Mouse (Mus musculus) limb, embryonic 15.5 days (tissue): ENCODE data around the gene Nod2. TPM values are rescaled to one million over a fixed set of nuclear protein-coding genes. Genes with fewer than 3 reads are reported as not detected.
A peak's percentile ranks its signal among the peaks of the same experiment; 100 is the strongest.

Experiments
- ATAC-seq: fragments of 200-750 bp; cut with Nextera tagmentation; 2 replicates; pipeline ENCODE4 v1.8.0; 2017; ENCODE audit warnings: low read depth, moderate TSS enrichment; ENCODE audit not compliant: insufficient number of reproducible peaks, low FRiP score, low TSS enrichment
- H3K27ac ChIP-seq: fragments of 300-500 bp; sonication (generic); 2 replicates; pipeline ENCODE4 v1.5.1; 2015; ENCODE audit warnings: moderate library complexity, mild to moderate bottlenecking, inconsistent platforms
- H3K27me3 ChIP-seq: fragments of 300-500 bp; sonication (generic); 2 replicates; pipeline ENCODE4 v1.6.1; 2015; ENCODE audit warnings: inconsistent platforms
- H3K36me3 ChIP-seq: fragments of 300-500 bp; sonication (generic); 2 replicates; pipeline ENCODE4 v1.6.1; 2015; ENCODE audit warnings: inconsistent platforms
- H3K4me1 ChIP-seq: fragments of 300-500 bp; sonication (generic); 2 replicates; pipeline ENCODE4 v1.6.1; 2015; ENCODE audit warnings: inconsistent platforms
- H3K4me2 ChIP-seq: fragments of 300-500 bp; sonication (generic); 2 replicates; pipeline ENCODE4 v1.6.1; 2015; ENCODE audit warnings: mild to moderate bottlenecking, inconsistent platforms
- H3K4me3 ChIP-seq: fragments of 300-500 bp; sonication (generic); 2 replicates; pipeline ENCODE4 v1.5.1; 2015; ENCODE audit warnings: mild to moderate bottlenecking, inconsistent platforms
- H3K9ac ChIP-seq: fragments of 300-500 bp; sonication (generic); 2 replicates; pipeline ENCODE4 v1.6.1; 2015; ENCODE audit warnings: inconsistent platforms
- H3K9me3 ChIP-seq: fragments of 300-500 bp; sonication (generic); 2 replicates; pipeline ENCODE4 v1.6.1; 2016; ENCODE audit warnings: inconsistent platforms
- WGBS: fragments of 180-500 bp; shearing (Covaris S2); methylation state at CpG from one replicate; pipeline ENCODE4 v1.1.7; 2015; 5-methylcytosine and 5-hydroxymethylcytosine counted together
- polyA plus RNA-seq: library from polyadenylated mRNA; unstranded; fragments of >200 nt; fragmentation: Nextera tagmentation; extraction: Ambion mirVana; gene quantifications from 2 replicates; pipeline ENCODE4 v1.2.1, GENCODE M21; 2015

The Nod2 gene
- 0.23 and 0.29 TPM in 2 replicates for polyA plus RNA-seq

DNA sequence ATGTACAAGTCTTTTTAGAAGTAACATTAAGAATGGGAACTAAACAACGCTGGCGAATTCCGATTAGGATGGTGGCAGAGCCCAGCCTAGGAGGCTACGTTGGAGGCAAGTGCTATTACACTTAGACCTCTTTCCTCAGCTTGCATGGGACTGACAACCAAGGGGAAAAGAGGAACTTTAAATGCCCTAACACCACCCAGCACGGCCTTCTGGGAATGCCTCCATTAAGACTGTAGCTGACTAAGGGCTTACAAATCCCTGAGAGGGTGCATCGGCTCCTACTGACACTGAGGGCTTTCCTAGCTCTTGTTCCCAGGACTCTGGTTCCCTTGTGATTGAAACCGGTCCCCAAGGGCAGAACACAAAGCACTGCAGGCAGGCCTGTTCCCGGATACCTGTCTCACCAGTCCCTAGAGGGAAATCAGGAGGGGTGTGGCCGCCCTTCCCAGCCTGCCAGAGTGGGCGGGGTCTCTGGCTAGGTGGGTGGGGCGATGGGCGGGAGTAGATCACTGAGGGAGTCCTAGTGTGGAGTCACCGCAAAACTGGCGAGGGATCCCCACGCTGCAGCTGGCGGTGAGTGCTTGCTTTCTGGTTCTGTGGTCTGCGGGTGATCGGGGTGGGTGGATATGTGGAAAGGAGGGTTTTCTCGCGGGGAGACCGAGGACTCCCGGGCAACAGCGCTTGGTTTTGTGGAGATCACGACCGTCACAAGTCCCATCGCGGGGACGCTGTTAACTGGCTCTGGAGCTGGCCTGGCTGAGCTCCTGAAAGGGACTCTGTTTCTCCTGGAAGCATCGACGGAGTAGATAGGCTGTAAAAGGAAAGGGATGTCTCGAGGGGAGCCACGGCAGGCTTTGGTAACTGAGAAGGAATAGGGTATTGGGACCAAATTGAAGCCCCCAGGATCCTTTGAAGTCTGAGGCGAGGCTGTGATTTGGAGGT, at the start of gene Nod2:
Nod2 (plus strand) TSS at position 479 of the 942 bp plus-strand sequence.
- Histone ChIP-seq H3K9ac (no peak within 1 kb of the TSS), H3K27me3 (no peaks in the 10 kb centered on the region), H3K4me2 (peak within 1 kb of the TSS; percentile 70), H3K4me3 (peak within 1 kb of the TSS; percentile 39), H3K9me3 (no peaks in the 10 kb centered on the region), H3K4me1 (peaks cover 27% of the 10 kb centered on the region), H3K27ac (no peak within 1 kb of the TSS), H3K36me3 (no peaks in the 10 kb centered on the region)
- ATAC-seq = no peak
- 7% methylated on average over 33 of the region's 33 CpGs for WGBS

DNA sequence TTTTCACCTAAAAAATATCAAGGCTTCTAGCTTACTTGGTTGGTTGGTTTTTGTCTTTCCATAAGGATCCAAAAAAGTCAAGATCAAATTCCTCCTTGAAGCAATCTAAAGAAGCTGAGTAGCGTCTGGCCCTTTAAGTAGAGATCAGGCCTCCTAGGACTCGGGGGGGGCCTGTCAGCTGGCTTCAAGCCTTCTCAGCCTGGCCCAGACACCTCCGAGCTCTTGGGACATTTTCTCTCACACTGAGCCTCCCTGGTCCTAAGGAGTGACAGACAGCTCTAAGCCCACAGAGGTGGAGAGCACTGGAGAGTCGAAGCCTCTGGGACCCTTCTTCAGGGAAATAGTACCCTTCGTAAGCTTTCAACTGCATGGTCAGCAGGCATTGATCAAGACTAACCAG, 48.5 kb upstream of the Nod2 start:
- ATAC-seq = no peak
- Histone ChIP-seq H3K4me1 (peaks cover 14% of the 10 kb centered on the region), H3K36me3 (no peaks in the 10 kb centered on the region), H3K27ac (no peak overlapping the region), H3K9me3 (no peaks in the 10 kb centered on the region), H3K4me3 (no peak overlapping the region), H3K9ac (no peak overlapping the region), H3K4me2 (no peak overlapping the region), H3K27me3 (no peaks in the 10 kb centered on the region)
- WGBS = 53% methylated on average over 5 of the region's 5 CpGs

DNA sequence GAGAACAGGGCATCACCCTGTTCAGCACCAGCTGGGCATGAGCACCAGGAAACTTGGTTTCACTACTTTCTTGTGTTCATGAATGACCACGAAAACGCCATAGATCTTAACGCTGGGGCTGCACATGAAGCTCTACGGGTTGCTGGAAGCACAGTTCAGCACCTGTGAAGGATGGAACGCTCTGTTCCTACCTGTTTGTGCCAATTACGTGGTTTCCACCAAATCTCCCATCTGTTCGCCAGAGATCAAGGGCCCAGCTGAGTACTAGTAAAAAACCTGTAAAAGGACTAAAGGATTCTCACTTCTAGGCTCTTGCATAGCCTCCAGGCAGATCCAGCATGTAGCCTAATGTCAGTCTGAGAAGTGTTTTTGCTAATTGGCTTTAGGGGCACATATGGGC, 47.6 kb upstream of the Nod2 start:
- no peak overlapping the region for H3K27ac ChIP-seq
- no peak overlapping the region for H3K4me2 ChIP-seq
- 48% methylated on average over 7 of the region's 7 CpGs for WGBS
- no peak overlapping the region for H3K9ac ChIP-seq
- ATAC-seq = no peak
- no peak overlapping the region for H3K4me3 ChIP-seq
- H3K9me3 ChIP-seq = no peaks in the 10 kb centered on the region
- H3K36me3 ChIP-seq = no peaks in the 10 kb centered on the region
- H3K27me3 ChIP-seq = no peaks in the 10 kb centered on the region
- peaks cover 23% of the 10 kb centered on the region for H3K4me1 ChIP-seq

DNA sequence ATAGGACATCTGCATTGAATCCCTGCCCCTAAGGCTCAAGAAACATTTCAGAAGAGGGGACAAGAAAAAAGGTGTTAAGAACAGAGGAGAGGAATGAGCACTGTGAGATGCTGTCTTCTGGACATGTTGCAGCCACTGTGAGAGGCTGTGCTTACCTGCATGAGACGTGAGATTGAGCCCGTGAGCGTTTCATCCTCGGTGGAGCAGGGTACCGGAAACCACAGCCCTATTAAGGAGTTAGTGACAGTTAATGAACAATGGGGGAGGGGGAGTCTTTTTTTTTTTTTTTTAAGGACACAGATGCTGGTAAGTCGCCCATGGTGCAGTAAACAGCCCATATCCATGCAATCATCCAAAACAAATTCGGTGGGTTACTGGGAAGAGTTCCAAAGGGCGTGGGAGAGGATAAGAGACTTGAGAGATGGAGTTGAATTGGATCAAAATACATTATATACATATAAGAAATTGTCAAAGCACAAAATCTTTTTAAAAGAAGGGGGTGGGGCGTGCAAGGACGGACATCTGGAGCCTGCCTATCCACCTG, 43.6 kb upstream of the Nod2 start:
- no peak for ATAC-seq
- H3K4me2 ChIP-seq = peak overlapping the region; percentile 48
- H3K27me3 ChIP-seq = no peaks in the 10 kb centered on the region
- H3K4me1 ChIP-seq = peaks cover 32% of the 10 kb centered on the region
- H3K36me3 ChIP-seq = no peaks in the 10 kb centered on the region
- WGBS = 5% methylated on average over 10 of the region's 10 CpGs
- peak overlapping the region; percentile 26 for H3K4me3 ChIP-seq
- H3K27ac ChIP-seq = no peak overlapping the region
- no peak overlapping the region for H3K9ac ChIP-seq
- H3K9me3 ChIP-seq = no peaks in the 10 kb centered on the region

DNA sequence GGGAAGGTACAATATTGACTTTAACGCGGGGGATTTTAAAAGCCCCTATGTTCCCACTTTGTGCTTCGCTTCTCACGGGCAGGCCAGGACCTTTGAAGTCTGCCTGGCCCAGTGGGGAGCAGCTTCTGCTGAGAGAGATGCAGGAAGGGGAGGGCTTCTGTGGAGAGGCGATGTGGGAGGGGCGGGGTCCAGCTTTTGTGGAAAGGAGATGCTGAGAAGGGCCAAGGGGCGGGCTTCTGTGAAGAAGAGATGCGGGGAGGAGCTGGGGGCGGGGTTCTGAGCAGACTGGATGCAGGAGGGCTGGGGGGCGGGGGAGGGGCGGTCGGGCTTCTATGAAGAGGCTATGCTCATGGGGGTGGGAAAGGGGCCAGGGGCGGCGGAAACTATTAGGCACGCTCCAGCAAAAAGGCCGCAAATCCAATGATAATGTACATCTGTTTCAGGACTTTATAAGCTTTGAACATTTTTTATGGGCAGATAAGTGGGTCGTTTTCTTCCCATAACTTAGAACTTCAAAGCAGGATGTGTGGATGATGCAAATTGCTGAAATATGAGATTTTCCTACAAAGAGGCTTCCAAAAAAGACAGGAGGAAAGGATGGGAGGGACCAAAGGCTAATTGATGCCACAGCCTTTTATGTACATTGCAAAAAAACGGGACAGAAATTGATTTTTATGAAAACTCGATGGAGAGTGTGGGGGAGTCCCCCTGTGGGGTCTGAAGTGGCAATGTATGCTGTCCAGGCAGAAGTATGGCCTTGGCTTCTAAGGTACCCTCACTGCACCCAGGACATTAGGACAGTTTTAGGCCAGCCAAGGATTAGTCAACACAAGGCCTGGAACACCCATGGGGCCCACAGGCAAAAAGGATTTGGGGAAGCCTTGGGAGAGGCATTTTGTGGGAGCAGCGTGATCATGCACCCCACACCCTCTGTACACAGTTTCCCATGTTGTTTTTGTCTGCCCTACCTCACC, 42.8 kb upstream of the Nod2 start:
- peak; percentile 75; the same call in 1 of the 2 replicates for ATAC-seq
- no peaks in the 10 kb centered on the region for H3K27me3 ChIP-seq
- H3K4me1 ChIP-seq = peaks cover 26% of the 10 kb centered on the region
- H3K4me2 ChIP-seq = peak overlapping the region; percentile 48
- H3K9me3 ChIP-seq = no peaks in the 10 kb centered on the region
- no peaks in the 10 kb centered on the region for H3K36me3 ChIP-seq
- no peak overlapping the region for H3K9ac ChIP-seq
- H3K27ac ChIP-seq = no peak overlapping the region
- peak overlapping the region; percentile 26 for H3K4me3 ChIP-seq
- 3% methylated on average over 19 of the region's 20 CpGs for WGBS

DNA sequence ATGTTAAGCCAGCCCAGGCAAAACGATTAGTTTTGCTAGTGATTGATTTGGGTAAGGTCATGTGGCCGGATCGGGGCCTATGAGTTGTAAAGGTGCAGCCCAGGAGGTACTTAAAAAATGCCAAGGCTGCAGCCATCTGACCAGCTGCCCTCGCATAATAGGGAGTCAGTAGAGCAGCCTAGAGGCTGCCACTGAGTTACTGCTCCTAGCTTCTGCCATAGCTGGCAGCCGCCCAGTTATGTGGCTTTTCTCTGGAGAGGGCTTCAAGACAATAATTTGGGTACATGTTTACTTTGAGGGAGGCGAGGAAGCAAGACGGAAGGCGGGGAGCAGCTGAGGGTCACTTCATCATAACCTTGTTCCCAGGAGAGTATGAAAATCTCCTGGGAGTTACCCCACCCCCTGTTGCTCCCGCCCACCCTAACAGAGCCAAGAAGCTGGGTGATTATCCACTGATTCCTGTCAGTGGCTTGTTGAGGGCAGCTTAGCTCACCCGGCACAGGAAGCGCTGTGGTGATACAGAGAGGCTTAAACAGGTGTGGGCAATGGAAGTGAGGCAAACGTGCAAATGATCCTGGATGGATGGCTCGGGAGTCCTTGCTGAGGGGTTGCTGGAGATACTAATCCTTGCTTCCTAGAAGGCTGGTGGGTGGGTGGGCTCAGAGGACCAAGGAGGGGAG, 41.6 kb upstream of the Nod2 start:
- Histone ChIP-seq H3K36me3 (no peaks in the 10 kb centered on the region), H3K9ac (no peak overlapping the region), H3K4me2 (no peak overlapping the region), H3K4me3 (no peak overlapping the region), H3K9me3 (no peaks in the 10 kb centered on the region), H3K27ac (no peak overlapping the region), H3K4me1 (peaks cover 26% of the 10 kb centered on the region), H3K27me3 (0 out of 2 replicates have a peak, but pooled peaks cover 8% of the 10 kb centered on the region)
- no peak for ATAC-seq
- WGBS = 43% methylated on average over 13 of the region's 13 CpGs

DNA sequence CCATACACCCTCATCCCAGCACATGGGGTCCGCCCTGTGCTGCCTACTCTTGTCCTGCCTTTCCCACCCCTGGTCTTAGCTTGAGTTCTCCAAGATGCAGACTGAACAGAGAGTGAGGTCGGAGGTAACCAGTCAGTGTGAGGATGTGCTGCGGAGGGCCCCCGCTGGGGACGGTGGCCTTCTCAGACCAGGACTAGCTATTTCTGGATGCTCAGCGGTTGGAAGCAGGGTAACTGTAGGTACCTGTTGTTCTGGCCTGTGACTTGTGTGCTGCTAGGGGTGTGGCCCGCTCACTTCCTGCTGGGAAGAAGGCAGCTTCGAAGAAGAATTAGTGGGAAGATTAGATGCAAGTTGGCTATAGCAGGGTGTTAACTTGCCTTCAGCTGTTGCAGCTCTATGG, 38.1 kb upstream of the Nod2 start:
- Histone ChIP-seq H3K27ac (no peak overlapping the region), H3K36me3 (no peaks in the 10 kb centered on the region), H3K9ac (no peak overlapping the region), H3K4me2 (no peak overlapping the region), H3K4me1 (peaks cover 14% of the 10 kb centered on the region), H3K27me3 (0 out of 2 replicates have a peak, but pooled peaks cover 8% of the 10 kb centered on the region), H3K9me3 (no peaks in the 10 kb centered on the region), H3K4me3 (no peak overlapping the region)
- ATAC-seq = no peak
- 78% methylated on average over 8 of the region's 8 CpGs for WGBS

DNA sequence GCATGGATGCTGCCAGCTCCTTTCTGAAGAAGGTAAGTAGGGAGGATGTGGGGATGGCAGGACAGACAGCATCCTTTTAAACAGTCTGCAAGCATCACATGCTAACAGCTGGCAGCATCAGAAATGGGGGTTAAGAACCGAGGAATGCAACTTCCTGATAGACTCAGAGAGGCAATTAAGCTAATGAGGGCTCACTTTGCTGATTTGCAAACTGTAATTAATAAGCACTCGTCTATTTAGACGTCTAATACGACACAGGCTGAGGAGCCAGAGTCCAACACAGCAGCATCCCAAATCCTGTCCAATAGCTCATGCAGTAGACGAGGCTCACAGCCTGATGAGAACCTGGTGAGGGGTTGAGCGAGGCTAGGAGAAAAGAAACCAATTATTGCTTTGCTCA, 36.8 kb upstream of the Nod2 start:
- no peaks in the 10 kb centered on the region for H3K36me3 ChIP-seq
- H3K4me1 ChIP-seq = peaks cover 2% of the 10 kb centered on the region
- 42% methylated on average over 6 of the region's 6 CpGs for WGBS
- H3K4me3 ChIP-seq = no peak overlapping the region
- ATAC-seq = no peak
- 0 out of 2 replicates have a peak, but pooled peaks cover 14% of the 10 kb centered on the region for H3K27me3 ChIP-seq
- no peaks in the 10 kb centered on the region for H3K9me3 ChIP-seq
- H3K9ac ChIP-seq = no peak overlapping the region
- H3K4me2 ChIP-seq = no peak overlapping the region
- H3K27ac ChIP-seq = no peak overlapping the region

DNA sequence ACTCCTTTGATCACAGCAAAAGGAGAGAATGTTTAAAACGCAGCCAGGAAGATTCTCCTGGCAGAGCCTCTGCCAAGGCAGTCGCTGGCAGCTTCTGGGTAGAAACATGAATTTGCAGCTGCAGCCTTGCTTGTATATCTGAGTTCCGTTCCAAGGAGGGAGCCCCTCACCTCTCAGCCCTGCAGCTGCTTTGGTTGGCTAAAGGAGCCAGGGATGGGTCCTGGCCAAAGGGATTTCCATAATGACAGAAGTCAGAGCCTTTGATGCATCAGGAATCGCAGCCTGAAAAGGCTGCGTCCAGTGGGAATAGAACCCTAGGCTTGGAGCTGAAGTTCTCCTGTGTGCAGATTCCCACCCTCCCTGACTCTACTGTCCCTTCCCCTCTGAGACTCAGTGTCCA, 32.1 kb upstream of the Nod2 start:
- Histone ChIP-seq H3K9me3 (no peaks in the 10 kb centered on the region), H3K9ac (no peak overlapping the region), H3K4me3 (no peak overlapping the region), H3K27me3 (0 out of 2 replicates have a peak, but pooled peaks cover 14% of the 10 kb centered on the region), H3K36me3 (no peaks in the 10 kb centered on the region), H3K4me1 (no peaks in the 10 kb centered on the region), H3K4me2 (no peak overlapping the region), H3K27ac (no peak overlapping the region)
- no peak for ATAC-seq
- WGBS = 48% methylated on average over 5 of the region's 5 CpGs

DNA sequence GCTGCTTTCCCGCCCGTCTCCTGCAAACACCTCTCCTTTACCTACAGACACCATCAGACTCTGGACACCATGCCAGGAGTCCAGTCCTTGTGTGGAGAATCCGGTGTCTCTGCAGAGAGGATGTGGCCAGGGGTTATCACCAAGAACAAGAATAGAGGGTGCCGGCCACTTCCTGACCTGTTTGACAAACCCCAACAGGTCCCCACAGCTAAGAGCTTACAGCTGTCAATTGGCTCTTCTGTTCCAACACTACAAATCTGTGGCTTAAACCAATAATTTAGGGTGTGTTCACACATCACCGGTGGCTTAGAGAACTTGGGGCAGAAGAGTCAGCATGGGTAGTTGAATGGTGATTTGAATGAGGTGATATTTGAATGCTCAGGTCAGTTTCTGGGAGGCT, 28.5 kb upstream of the Nod2 start:
- Histone ChIP-seq H3K4me2 (no peak overlapping the region), H3K27ac (no peak overlapping the region), H3K9me3 (no peaks in the 10 kb centered on the region), H3K9ac (no peak overlapping the region), H3K4me1 (peaks cover 3% of the 10 kb centered on the region), H3K36me3 (no peaks in the 10 kb centered on the region), H3K27me3 (peaks cover 25% of the 10 kb centered on the region; the same call in 1 of the 2 replicates), H3K4me3 (no peak overlapping the region)
- WGBS = 71% methylated on average over 5 of the region's 5 CpGs
- no peak for ATAC-seq

DNA sequence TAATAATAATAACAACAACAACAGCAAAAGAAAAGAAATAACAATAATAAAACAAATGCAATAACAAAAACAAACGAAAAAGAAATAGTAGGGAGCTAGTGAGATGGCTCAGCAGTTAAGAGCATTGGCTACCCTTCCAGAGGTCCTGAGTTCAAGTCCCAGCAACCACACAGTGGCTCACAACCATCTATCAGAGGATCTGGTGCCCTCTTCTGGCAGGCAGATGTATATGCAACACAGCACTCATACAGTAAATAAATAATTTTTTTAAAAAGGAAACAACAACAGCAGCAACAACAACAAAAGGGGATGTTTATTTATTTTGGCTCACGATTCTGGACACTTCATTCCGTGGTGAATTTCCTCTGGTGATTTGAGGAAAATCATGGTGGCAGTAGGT, 27.6 kb upstream of the Nod2 start:
- H3K4me1 ChIP-seq = peaks cover 3% of the 10 kb centered on the region
- ATAC-seq = no peak
- WGBS = 78% methylated on average over 3 of the region's 3 CpGs

More for the DNA sequence above, 27.6 kb upstream of the Nod2 start:
- Histone ChIP-seq H3K27ac (no peak overlapping the region), H3K4me3 (no peak overlapping the region), H3K4me2 (no peak overlapping the region), H3K9ac (no peak overlapping the region), H3K27me3 (peaks cover 25% of the 10 kb centered on the region; the same call in 1 of the 2 replicates), H3K9me3 (no peaks in the 10 kb centered on the region), H3K36me3 (no peaks in the 10 kb centered on the region)
